Mouse (Mus musculus) layer of hippocampus, postnatal 14 days (tissue): ENCODE measurements around the gene Clcn2. TPM values are rescaled to one million over a fixed set of nuclear protein-coding genes. Genes with fewer than 3 reads are reported as not detected.

Source experiments
- DNase-seq, 2 experiments: peaks; one replicate each; pipeline ENCODE4 v3.0.0; 2021 to 2022; ENCODE audit warnings: low spot score in 2 of 2, mixed read lengths in 1 of 2
- long read RNA-seq, 2 experiments: library from polyadenylated mRNA; stranded (forward); transcript quantifications; one replicate each; pipeline ENCODE4 v2.0.0; 2021
- total RNA-seq, 2 experiments: library from RNA; stranded (reverse); gene quantifications; 2 replicates each; pipeline ENCODE4 v1.2.3; 2021

The Clcn2 gene
- 10 to 100 TPM; 49.9 to 60.4 TPM for total RNA-seq
- long read RNA-seq, experiment 1, transcript Clcn2-201 (24 exons, 3,128 nt) = major isoform, 20 of 52 reads
- long read RNA-seq, experiment 1, partial matches to known transcripts = 8 of 52 reads
- long read RNA-seq, experiment 1, other reads (novel, unspliced or antisense) = 24 of 52 reads
- long read RNA-seq, experiment 2, transcript Clcn2-201 (24 exons, 3,128 nt) = major isoform, 21 of 52 reads
- long read RNA-seq, experiment 2, partial matches to known transcripts = 6 of 52 reads
- long read RNA-seq, experiment 2, other reads (novel, unspliced or antisense) = 25 of 52 reads

DNA sequence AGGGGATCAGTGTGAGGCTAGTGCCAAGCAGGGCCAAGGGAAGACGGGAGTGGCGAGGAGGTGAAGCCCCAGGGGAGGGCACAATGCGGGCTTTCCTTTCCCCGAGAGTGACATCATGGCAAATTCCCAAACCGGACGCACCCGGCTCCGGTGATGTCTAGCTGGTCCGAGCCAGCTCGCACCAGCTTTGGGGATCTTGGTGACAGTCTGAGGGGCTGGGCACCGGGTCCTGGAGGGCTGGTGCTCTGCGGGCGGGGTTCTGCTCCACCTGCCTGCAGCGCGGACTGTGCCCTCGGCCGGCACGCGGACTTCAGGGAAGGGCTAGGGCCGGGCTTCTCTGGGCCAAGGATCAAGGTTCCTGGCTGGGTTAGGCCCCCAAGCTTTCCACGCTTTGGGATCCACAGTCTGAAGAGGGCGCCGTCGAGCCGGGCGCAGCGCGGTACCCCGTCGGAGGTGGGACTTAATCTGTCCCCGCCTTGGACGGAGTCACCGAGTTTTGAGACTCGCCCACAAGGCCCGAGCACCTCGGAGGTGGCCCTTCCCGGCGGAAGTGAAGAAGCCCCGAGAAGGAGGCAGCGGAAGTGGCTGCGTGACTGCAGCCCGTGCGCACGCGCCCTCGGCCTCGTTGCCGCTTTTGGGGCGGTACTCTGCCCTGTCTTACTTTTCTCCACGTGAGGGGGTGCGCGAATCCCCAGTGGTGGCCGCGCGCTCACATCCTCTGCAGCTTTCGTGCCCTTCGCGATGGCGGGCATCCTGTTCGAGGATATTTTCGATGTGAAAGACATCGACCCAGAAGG is at the start of gene Clcn2, which contains the start of gene Polr2h:
Gene Clcn2, minus strand, starts transcription at position 566 of the 797 bp plus-strand sequence.
Gene Polr2h, plus strand, starts transcription at position 485 of the 797 bp plus-strand sequence.
- peak; percentile 96 to 98 for DNase-seq

DNA sequence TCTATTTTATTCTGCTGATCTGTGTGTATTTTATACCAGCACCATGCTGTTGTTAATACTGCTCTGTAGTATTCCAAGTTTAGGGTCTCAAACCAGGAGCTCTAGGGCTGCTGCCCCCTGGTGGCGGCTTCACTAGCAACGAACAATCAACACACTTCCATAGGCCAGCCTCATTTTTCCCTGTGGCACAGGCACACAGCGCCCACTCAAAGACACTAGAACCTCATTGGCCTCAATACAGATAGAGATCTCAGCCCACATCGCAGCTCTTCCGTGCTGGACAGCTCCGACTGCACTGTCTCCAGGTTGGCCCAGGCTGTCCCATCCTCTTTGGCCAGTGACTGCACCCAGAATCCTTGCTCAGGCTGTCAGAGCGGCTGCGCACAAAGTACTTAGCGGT is 47.7 kb upstream of the Clcn2 start:
- no peak for DNase-seq

DNA sequence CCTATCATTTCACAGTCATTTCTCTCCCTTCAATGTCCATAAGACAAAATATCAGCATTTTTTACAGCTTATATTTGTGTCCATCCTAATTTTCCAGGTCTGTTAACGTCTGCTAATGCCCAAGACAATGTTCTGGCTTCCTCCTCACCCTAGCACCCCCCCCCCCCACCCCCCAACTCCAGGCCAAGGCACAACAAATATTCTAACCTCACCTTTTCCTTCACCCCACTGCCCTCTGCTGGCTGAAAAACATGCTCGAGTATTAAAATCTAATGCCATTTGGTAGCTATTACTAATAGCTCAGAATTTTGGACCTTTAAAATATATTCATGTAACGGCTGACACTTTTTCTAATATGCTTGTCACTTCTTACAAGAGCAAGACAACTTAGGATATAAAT is 44.1 kb upstream of the Clcn2 start:
- DNase-seq = peak in 1 of 2 experiments; percentile 45

DNA sequence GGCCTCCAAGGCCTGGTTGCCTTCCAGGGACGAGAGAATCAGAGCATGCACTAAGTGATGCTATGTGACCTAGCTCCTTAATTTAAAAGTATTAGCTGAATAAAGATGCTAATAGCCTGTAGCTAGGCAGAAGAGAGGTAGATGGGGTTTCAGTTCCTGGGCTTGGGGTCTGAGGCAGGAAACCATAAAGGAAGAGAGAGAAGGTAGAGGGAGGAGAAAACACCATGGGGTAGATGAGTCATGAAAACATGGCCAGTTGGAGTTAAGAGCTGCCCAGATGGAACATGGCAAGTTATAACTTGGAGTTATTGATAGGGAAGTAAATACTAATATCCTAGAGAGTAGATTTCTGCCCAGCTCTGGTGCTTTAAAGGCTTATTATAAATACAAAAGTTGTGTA is 39.8 kb upstream of the Clcn2 start:
- DNase-seq = no peak

DNA sequence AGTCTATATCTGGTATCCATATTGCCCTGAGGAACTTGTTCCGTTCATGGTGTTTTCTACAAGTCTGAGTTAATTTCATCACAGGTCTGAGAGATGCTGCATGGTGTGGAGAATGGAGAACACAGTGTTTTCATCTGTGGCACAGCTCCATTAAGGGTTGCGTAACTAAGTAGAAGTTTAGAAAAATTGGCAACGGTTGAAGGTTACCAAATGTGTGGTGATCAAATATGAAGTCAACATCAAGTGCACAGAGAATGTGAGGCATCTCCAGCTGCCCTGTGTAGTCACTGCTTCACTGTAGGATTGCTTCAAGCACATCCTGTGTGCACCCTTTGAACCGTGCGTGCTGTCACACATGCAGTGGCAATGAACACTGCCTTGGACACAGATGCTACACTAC is 38.5 kb upstream of the Clcn2 start:
- DNase-seq = no peak

DNA sequence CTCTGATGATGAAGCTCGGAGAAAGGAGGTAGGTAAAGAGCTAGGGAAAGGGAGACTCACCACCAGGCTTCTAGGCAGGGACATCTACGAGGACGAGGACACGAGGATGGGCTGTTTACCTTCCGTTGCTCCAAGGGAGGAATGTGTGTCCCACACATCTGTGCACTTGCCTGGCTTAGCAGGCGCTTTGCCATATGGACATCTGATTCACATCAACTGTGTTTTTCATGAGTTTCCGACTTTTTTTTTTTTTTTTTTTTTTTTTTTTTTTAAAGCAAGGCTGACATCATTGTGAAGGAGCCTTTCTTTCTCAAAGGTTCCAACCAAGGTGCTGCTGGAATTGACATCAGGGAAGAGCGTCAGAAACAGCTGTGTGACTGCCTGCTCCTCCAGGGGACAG is 33.0 kb upstream of the Clcn2 start:
- DNase-seq = no peak

DNA sequence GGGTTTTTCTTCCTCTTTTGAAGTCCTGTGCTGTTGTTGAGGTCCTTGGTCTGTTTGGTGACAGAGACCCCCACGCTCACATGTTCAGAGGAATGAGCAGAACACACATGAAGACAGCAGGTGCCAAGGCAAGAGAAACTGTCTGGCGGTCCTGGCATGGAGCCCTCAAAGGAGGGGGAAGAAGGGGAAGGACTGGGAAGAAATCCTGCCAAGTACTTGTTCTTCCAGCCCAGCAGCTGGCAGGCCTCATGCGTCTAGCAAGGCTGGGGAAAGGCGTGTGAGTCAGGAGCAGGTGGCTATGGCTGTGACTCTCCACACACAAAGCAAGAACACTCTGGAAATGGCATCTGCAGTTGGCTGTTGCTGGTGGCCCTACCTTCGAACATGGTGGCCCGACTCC is 29.1 kb upstream of the Clcn2 start:
- peak; percentile 67 to 75 for DNase-seq

DNA sequence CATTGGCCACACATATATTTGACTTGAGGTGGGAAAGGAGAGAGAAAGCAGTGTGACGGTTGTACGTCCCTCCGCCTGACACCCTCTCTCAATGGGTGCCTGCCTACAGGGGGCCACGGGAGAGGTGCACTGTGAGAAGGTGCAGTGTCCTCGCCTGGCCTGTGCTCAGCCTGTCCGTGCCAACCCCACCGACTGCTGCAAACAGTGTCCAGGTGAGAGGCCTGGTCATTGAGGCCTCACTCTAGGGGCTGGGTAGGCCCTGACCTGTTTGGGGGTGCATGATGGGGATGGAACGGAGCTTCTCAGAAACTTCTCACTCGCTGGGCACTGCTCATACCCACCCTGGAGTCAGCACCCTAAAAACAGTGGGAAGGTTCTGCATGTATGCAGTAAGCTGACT is 22.3 kb upstream of the Clcn2 start:
- DNase-seq = no peak

DNA sequence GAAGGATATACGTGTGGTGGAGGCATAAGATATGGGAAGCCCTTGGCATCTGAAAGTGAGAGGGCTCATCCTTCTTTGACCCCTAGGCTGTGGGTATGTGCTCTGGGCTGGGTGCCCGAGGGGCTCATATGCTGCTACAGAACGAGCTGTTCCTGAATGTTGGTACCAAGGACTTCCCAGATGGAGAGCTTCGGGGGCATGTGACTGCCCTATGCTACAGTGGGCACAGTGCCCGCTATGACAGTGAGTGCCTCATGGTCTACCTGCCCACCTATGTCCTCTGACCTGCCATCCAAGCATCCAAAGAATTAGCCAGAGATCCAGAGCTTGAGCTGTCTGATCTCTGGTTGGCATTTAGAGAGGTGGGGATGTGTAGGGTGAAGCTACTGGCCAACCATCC is 19.3 kb upstream of the Clcn2 start:
- no peak for DNase-seq

DNA sequence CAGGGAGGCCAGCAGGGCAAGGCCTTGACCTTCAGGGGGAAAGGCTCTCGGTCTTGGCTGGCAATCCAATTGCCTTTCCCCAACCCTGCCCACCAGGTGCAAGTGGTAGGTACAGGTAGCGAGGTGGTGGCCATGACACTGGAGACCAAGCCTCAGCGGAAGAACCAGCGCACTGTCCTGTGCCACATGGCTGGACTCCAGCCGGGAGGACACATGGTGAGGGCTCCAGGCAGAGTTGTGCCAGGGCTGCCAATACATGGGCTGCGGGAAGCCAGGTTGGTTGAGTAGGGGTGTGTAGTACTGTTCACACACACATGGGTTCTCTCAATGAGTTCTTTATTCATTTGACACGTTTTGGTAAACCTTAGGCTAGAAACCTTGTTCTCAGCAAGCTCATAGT is 18.6 kb upstream of the Clcn2 start:
- no peak for DNase-seq

DNA sequence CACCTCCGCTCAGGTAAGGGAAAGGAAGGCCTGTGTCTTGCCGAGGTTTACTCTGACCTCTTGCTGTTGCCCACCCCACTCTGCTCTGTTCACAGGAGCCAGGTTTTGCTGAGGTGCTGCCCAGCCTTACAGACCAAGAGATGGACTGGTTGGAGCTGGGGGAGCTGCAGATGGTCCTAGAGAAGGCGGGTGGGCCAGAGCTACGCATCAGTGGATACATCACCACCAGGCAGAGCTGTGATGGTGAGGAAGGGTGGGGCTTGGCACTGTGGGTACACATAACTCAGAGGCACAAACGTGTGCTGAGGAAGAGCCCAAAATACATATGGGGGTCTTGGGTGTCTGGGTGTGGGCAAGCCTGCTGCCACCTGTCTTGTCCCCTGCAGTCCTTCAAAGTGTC is 18.1 kb upstream of the Clcn2 start:
- no peak for DNase-seq

DNA sequence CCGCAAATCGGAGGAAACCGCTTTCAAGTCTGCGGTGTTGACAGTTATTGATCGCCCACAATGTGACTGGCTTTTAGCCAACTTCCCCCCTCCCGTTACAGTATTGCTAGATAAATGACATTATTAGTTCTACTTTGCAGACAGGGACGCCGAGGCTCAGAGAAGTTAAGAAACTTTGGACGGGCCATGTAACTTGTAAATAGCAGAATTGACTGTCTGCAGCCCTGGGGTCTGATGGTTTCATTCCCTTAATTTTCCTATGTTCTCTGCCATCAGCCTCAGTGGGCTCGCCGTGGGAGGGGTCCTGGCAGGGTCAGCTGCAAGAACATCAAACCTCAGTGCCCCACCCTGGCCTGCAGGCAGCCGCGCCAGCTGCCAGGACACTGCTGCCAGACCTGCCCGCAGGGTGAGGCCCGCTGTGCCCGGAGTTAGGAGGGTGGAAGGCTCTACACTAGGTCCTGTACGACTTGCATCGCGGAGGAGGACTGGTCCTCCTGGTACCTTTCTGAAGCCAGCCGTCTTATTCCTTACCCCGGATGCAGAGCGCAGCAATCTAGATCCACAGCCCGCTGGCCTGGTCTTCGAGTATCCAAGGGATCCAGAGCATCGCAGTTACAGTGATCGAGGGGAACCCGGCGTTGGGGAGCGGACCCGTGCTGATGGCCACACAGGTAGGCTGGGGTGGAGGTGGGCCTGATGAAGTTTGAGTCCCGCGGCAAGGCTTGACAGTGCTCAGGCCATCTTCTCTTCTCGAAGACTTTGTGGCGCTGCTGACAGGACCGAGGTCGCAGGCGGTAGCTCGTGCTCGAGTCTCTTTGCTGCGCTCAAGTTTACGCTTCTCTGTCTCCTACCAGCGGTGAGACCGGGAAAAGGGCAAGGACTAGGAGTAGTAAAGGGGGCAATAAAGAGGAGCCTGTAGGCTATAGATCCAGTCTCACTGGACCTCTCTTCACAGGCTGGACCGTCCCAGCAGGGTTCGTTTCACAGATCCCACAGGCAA is 16.5 kb upstream of the Clcn2 start, which contains the start of gene Thpo:
Gene Thpo, minus strand, starts transcription at position 781 of the 1,000 bp plus-strand sequence.
- DNase-seq = no peak

DNA sequence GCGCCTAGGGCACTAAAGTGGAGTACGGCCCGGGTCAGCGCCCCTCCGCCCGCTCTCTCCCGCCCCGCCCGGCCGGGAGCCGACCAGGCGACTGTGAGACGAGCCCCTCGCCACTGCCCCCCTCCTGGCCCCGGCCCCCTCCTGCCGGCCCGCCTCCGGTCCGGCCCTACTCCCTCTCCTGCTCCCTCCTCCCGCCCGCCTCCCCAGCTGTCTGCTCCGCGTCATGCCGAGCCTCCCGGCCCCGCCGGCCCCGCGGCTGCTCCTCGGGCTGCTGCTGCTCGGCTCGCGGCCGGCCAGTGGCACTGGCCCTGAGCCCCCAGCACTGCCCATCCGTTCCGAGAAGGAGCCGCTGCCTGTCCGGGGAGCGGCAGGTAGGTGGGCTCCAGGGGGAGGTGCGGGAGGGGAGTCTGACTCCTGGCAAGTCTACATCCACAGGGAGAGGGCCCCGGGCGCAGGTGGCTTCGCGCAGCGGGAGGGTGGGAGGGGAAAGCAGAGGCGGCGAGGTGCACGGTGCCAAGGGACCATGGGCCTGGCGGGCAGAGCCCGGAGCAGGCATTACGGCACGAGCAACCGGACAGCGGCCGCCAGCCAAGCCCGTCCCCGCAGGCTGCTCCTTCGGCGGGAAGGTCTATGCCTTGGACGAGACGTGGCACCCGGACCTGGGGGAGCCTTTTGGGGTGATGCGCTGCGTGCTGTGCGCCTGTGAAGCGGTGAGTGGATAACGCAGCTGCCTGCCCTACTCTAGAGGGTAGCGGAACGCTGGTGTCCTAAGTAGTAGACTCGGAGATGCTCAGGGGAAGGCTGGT is 15.6 kb upstream of the Clcn2 start, which contains the start of gene Chrd:
Gene Chrd, plus strand, starts transcription at position 203 of the 806 bp plus-strand sequence.
- DNase-seq = peak in 1 of 2 experiments; percentile 70

DNA sequence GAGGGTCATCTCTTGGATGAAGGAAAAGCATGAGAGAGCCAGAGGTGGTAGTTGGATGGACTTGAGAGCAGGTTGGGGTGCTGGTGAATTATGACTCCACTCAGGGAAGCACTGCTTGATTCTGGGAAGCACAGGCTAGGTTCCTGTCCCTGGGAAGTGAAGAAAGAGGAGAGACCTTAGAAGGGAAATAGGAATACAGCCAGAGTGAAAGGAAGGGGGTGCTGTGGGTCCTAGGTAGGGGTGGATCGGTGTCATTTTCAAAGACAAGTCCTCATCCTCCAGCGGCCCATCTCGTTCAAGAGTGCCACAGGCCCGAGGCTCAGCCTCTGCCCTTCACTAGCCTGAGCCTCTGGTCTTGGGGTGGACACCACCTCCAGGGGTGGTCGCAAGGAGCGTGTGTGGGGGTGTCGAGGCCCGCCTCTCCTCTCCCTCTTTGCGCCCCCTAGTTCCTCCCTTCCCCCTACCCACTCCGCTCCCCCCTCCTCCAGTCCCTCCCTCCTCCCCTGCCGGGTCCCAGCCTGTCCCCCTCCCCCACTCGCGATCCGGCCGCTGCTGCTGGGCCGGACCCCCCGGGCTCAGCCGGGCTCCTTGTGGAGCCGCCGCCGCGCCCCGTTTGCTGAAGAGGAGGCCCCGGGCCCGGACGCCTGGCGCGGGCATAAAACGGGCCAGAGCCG is 14.8 kb upstream of the Clcn2 start:
- DNase-seq = no peak

DNA sequence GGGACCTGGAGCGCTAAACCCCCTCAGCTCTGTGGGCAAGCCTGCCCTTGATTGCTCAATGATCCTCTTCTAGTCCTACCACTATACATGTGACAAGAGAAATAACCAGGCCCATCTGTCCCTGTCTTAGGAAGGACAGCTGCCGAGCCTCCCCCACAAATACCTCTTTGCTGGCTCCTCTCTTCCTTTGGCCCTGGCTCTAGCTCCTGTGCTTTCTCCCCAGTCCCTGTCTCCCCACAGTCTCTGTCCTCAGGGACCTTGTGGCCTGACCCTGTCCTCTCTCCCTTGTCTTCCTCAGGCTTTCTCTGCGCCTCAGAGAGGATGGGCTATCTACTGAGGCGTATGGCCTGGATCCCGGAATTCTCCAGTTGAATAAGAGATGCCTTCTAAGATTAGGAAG is 14.1 kb upstream of the Clcn2 start:
- DNase-seq = peak in 1 of 2 experiments; percentile 26

DNA sequence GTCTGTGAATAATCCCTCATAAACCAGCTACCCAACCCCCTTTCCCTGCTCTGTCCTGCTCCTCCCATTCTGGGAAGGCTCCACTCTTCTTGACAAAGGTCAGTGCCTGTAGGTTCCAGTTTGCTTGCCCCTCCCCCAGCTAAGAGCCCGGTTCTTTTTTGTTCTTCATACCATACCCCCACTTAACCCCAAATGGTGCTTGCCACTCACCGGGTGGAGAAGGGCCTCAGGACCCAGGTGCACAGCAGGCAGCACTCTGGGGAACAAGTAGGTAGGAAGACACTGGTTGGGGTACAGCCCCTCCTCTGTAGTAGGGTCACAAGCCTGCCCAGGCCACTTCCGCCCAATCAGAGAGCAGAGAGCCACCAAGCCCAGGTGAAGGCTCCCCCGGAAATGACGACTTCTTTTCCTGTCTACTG is 12.8 kb upstream of the Clcn2 start:
- no peak for DNase-seq

DNA sequence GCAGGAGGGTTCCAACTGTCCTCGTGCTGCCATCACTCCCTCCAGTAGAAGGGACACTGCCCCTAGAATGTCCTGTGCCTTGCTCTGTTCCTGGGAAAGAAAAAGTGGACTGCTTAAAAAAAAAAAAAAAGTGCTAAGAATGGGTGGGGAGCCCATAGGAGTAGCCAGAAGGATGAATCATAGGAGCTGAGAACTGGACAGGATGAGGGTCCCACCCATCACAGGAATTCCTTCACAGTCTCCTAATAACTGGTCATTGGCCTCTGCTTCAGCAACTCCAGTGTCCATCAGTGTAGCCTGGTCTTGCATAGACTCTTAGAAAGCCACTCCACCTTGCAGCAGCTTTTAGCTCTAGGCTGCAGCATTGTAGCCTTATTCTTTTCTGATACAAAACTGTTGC is 8.8 kb upstream of the Clcn2 start:
- DNase-seq = no peak

DNA sequence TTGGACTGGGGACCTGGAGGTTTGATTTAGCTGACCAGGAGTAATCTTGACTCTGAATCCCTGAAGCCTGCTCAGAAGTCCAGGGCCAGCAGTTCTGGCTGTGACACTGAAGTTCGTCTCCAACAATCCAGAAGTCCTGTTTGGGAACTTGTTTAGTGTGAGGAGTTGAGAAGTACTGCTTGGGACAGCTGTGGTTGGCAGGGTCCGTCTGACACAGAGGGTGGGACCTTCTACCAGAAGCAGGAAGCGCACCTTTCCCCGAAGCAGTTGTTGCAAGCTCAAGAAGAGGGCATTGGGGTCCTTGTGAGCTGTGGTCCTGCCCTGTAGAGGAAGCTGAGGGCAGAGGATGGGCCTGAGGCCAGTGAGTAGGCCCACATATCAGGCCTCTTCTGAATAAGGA is 8.2 kb upstream of the Clcn2 start:
- no peak for DNase-seq

DNA sequence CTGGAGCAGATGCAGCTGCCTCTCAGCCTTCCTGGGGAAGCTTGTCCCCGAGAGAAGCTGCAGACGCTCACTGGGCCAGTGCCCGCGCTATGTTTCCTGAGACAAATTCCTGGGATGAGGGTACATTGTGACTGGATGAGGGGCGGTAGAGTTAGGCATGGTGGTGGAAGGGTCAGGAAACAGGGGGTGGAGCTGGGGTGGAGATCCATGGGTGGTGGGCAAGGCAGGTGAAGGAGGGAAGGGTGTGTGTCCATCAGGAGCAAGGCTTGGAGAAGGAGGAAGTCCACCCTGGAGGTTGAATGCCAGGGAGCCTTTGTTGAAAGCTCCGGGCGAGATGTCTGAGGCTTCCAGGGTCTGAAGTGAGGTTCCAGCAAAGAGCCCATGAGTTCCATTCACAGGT is 7.8 kb upstream of the Clcn2 start:
- no peak for DNase-seq

DNA sequence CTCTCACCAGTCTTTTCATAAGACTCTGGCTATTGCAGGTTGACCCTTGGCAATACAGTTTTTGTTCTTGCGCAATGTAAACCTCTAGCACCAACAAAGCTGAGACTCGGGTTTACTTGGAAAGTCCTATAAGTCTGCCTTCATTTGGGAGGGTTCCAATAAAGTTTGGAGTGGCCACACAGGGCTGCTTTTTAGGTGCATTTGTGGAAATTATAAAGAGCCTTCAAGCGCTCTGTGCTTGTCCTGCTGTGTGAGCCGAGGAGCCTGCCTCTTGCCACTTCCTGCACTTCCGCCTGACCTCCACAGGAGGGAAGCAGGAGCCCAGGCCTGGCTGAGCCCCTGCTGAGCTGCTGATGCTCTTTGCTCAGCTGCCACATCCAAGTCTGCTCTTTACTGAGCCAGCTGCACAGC is 6.8 kb upstream of the Clcn2 start:
- peak in 1 of 2 experiments; percentile 35 for DNase-seq
